Mouse (Mus musculus) olfactory bulb, adult 2 months (tissue): Measurements from ENCODE around the gene Hook2.

ENCODE experiments used
- CTCF ChIP-seq: fragments of 200-500 bp; IDR thresholded peaks from 2 replicates; pipeline ENCODE4 v1.5.1; 2012; ENCODE audit warnings: low read depth, mild to moderate bottlenecking, low read length, moderate library complexity; ENCODE audit not compliant: insufficient read depth
- POLR2A ChIP-seq: fragments of 200-500 bp; IDR thresholded peaks from 2 replicates; pipeline ENCODE4 v1.6.1; 2012; ENCODE audit warnings: mild to moderate bottlenecking, low read depth, low read length, moderate library complexity; ENCODE audit not compliant: insufficient read depth

DNA sequence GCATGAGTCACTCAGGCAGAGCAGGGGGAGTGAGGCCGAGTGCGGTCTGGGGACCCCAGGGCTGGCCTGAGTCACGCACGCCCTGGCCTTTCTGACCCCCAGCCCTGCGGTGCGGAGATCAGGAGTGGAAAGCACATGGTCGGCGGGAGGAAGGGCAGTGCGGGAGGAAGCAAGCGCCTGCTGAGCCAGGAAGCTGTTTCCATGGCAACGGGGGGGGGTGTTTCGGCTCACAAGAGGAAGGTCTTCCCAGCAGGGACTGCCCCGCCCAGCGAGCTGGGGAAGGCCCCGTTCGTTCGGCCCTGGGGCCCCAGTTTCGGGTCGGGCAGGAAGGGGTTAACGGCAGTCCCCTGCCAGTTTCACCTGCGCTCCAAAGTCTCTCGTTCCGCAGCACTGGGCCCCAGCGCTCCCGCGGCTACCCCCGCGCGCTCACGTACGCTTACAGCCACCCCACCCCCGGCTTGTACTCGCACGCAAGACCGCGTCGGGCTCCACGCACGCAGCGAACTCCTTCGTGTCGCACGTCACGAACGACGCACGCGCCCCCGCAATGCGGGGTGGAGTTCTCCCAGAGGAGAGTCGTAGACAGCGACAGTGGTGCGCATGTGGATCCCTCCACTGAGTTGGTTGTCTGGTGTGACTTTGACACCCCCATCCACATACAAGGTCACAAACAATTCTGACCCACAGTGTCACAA lies 4.6 kb upstream of the Hook2 start:
- TF ChIP-seq POLR2A = peak; percentile 85
- no peak for TF ChIP-seq CTCF
